Mouse (Mus musculus) gastrocnemius, postnatal 14 days (tissue): ENCODE data around the gene Tssk3. TPM values are rescaled to one million over a fixed set of nuclear protein-coding genes. Genes with fewer than 3 reads are reported as not detected.
"Not testable (repeated sequence)": the region's sequence is repeated elsewhere in the genome, so short reads cannot be mapped to it uniquely, and the experiment has no call there.

Source experiments
- DNase-seq: peaks from one replicate; pipeline ENCODE4 v3.0.0; 2021; ENCODE audit warnings: mixed read lengths
- intact Hi-C: fragments of 180-260 bp; cut with DNase I; formaldehyde crosslinking; loops from one replicate; pipeline ENCODE4 v1.15.1; 2025; ENCODE audit warnings: low total_unique reads
- total RNA-seq, 2 experiments: library from RNA; stranded (reverse); gene quantifications; 2 replicates each; pipeline ENCODE4 v1.2.3; 2021

Gene Tssk3
- total RNA-seq, 2 experiments from 2014 or later, result not detected

DNA sequence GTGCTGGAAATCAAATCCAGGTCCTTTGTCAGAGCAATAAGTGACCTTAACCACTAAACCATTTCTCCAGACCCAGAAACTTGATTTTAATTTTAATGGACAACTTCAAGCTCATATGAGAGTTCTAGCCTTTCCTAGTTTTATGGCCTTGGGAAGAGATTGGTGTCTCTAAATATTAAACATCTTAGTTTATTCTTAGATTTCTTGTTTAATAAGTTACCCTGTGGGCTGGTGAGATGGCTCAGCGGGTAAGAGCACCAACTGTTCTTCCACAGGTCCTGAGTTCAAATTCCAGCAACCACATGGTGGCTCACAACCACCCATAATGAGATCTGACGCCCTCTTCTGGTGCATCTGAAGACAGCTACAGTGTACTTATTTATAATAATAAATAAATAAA lies 33.5 kb downstream of the Tssk3 start:
- not testable (repeated sequence) for DNase-seq
- intact Hi-C loops, result loop anchor here (2.0 kb wide), 1 partner anchor 107 kb away; no protein-coding TSS in a partner anchor

DNA sequence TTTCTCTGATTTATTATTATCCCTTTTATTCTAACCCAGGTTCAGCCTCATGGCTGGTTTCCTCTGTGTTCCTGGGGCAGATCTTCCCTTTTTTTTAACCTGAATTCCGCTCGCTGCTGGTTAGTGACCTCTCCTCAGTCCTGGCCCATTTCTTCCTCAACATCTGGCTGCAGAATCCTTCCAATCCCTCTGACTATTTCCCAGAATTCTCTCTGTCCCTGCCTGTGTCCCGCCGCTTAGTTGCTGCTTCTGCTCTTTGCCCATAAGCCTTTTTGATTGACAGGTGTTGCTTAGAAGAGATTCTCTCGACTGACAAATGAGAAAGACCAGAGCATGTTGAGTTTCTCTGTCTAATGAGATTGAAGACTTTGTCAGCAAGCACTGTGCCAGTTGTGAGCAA lies 34.7 kb downstream of the Tssk3 start:
- DNase-seq, result no peak
- intact Hi-C loops, result loop anchor here (2.0 kb wide), 1 partner anchor 105 kb away; no protein-coding TSS in a partner anchor

DNA sequence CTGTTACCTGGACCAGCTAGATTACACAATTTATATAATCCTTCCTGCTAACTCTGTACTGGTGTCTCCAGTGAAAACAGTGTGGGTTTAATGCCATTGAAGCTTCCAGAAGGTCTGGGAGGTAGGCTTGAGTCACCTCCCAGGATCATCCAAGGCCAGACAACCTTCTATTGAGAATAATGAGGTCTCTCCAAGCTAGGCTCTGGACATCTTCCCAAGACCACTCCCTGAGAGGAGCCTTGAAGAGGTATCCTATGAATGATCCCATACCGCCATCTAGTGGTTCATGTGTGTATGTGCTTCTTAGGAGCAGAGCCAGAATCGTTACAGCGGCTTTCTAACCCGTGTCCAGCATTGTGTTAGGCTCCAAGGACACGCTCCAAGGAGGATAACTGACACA lies 35.6 kb downstream of the Tssk3 start:
- DNase-seq, result peak; percentile 35
- intact Hi-C loops, result no loop called here

DNA sequence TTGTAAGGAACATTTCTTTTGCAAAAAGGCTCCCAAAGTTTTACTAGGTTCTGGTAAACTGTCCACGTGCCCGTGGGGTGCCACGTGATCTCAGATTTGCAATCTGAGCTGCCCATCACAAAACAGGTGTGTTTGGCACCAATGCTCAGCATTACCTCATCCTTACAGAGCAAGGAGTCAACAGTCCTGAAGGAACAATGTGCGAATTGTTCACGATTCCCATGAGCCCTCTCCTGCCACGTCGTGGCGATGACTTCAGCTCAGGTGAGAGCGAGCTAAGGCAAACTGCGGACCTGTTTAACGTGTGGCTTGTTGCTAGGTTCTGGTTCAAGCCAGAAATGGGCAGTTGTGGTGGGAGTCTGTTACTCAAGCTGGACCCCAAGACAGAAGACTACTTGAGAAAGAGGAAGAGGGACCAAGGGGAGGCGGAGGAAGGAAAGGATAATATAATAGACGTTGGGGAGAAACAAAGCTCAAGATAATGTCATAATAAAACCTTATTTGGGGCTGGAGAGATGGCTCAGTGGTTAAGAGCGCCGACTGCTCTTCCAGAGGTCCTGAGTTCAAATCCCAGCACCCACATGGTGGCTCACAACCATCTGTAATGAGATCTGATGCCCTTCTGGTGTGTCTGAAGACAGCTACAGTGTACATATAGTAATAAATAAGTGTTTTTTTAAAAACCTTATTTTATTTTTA lies 39.2 kb downstream of the Tssk3 start:
- DNase-seq, result no peak
- intact Hi-C loops, result no loop called here

DNA sequence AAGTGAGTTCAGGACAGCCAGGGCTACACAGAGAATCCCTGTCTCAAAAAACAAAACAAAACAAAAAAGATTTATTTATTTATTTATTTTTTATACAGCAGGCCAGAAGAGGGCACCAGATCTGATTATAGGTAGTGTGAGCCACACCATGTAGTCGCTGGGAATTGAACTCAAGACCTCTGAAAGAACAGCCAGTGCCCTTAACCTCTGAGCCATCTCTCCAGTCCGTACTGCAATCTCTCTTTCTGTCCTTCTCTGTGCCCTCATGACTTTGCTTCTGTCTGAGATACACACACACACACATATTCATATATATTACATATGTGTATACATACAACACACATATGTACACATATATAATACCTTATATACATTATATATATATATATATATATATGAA lies 40.0 kb downstream of the Tssk3 start:
- intact Hi-C loops, result no loop called here
- no peak for DNase-seq

DNA sequence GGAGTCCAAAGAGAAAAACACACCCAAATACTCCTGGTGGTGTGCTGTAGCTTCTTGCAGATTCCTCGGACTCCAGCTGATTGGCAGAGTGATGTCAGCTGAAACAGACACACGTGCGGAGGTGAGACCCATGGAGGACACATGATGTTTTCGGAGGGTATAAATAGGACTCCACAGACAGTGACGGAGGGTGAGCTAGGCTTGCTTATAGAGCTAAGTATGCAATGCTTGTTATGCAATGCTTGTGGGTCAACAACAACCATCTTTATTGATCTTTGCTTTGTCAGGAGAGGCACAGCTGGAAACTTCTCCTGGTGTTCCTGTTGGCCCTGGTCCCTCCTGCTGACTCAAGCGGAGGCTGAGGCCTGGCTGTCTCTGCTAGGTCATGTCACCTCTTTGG lies 42.1 kb downstream of the Tssk3 start:
- intact Hi-C loops, result loop anchor here (10.0 kb wide), 1 partner anchor 224 kb away; no protein-coding TSS in a partner anchor
- DNase-seq, result no peak

DNA sequence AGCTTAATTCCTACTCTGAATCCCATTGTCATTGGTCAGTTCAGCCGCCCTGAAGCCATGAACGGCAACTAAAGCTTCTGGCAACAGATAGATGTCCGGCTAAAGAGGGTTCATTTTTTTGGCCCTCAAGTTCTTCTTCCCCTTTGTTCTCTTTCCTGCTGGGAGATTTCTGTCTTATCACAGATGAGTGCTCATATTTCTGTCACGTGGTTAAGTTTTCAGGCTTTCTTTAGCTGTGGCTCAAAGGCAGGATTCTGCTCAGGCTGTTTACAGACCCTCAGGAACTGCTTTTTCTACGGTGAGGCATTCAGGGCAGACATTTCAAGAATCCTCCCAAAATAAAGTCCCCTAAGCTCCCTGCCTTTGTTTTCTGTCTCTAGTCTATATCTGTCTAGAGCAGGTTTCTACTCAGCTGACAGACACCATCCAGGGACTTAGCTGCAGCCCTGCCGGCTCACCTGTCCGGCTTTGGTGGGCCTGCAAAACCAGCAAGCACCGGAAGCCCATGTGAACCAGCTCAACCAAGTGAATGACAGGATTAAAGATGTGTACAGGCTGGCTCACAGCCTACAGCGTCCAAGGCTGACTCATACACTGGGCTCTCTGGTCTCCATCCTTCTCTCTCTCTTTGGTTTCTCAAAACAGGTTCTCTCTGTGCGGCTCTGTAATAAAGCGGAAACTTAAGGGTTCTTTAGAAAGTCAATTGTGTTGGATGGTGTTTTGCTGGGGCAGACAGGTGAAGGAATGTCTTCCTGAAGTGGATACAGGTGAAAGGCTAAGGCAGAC lies 42.9 kb downstream of the Tssk3 start:
- no peak for DNase-seq
- intact Hi-C loops, result loop anchor here (10.0 kb wide), 1 partner anchor 223 kb away; no protein-coding TSS in a partner anchor

DNA sequence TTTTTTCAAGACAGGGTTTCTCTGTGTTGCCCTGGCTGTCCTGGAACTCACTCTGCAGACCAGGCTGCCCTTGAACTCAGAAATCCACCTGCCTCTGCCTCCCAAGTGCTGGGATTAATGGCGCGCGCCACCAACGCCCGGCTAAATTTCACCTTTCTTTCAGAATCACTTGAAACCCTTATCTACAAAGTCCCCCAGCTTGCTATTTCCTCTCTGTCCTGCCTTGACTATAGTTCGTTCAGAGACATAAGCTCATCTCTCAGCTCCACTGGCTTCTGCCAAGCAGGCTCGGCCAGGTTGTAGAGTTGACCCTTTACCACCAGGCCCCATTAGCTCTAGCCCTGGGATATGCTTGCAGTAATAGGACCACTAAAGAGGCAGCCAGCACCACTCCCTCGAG lies 43.5 kb downstream of the Tssk3 start:
- intact Hi-C loops, result loop anchor here (10.0 kb wide), 1 partner anchor 223 kb away; no protein-coding TSS in a partner anchor
- no peak for DNase-seq

DNA sequence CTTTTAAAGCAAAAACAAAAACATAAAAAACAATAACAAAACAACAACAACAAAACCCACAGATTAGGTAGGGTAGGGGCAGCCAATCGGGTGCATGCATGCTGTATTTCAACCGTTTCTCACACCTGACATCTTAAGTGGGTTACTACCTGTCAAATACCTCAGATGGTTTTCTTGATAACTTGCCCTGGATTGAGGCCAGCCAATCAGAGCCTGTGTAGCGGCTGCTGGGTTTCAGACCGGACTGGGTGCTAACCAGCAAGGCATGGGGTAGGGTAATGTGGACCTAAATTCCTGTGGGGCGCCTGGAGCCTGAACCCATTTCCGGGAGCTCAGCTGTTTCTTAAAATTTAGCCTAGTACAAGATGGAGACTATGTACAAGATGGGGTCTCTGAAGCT lies 49.7 kb downstream of the Tssk3 start:
- no peak for DNase-seq
- intact Hi-C loops, result loop anchor here (10.0 kb wide), 1 partner anchor 216 kb away; no protein-coding TSS in a partner anchor

DNA sequence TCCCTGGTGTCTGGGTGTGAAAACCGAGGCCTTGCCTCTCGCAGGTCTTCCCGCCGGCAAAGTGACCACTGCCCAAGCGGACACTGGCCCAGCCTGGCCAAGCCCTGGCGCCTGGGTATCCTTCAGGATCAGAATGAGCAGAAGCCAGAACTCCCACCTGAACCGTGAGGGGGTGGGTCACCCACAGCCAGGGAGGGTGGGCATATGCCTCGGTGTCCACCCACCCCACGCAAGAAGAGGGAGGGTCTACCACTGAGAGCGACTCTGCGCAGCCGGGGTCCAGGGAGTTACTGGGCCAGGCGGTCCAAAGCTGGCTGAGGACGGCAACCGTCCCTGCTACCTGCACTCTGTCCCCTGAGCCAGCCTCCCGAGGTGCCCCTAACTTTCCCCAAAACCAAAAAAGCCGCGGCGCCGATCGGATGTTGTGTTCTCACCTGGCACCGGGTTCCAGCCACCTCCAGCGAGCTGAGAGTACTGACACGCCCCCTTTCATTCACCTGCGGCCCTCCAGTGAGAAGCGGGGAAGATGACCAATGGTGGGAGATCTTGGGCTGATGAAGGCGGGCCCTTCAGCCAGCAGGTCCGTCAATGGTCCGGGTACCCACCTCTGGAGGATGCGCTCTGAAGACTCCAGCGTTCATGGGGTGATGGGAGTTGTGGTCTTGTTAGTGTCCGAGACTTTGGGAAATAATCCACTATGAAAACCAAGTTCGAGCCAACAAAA lies 50.3 kb downstream of the Tssk3 start, which contains the start of gene Zbtb8b:
Zbtb8b (minus strand) TSS at position 514 of the 724 bp plus-strand sequence.
- intact Hi-C loops, result loop anchor here (10.0 kb wide), 1 partner anchor 216 kb away; no protein-coding TSS in a partner anchor

More for the DNA sequence above, 50.3 kb downstream of the Tssk3 start, which contains the start of gene Zbtb8b:
- DNase-seq, result no peak

Other genes with a start within 250 kb of the Tssk3 start
- 1 to 10 TPM; 2.3 to 2.5 TPM for gene C77080, start 229.6 kb downstream of the Tssk3 start, total RNA-seq
- gene Sync, start 203.4 kb downstream of the Tssk3 start, total RNA-seq, result 10 to 100 TPM; 50.0 to 63.6 TPM
- gene Rbbp4, start 155.7 kb downstream of the Tssk3 start, total RNA-seq, result 10 to 100 TPM; 66.0 to 67.2 TPM
- gene Zbtb8os, start 155.3 kb downstream of the Tssk3 start, total RNA-seq, result 10 to 100 TPM; 24.0 to 25.1 TPM
- 1 to 10 TPM; 2.4 to 2.9 TPM for gene Zbtb8a, start 112.9 kb downstream of the Tssk3 start, total RNA-seq
- gene Zbtb8b, start 50.2 kb downstream of the Tssk3 start, total RNA-seq, result not detected
- gene Bsdc1, start 29.4 kb downstream of the Tssk3 start, total RNA-seq, result 10 to 100 TPM; 22.2 to 32.6 TPM
- not detected for gene Fam229a, start 168 bp upstream of the Tssk3 start, total RNA-seq
- 10 to 100 TPM in 1 of 2 experiments, 1 to 10 TPM in 1; 9.2 to 14.4 TPM for gene Marcksl1, start 22.6 kb upstream of the Tssk3 start, total RNA-seq
- gene Hdac1, start 51.7 kb upstream of the Tssk3 start, total RNA-seq, result 10 to 100 TPM; 14.9 to 16.9 TPM
- gene Lck, start 82.6 kb upstream of the Tssk3 start, total RNA-seq, result under 1 TPM; 0.37 to 0.44 TPM
- under 1 TPM; 0.62 to 0.66 TPM for gene Fam167b, start 87.5 kb upstream of the Tssk3 start, total RNA-seq
- gene Eif3i, start 109.6 kb upstream of the Tssk3 start, total RNA-seq, result 100 to 1,000 TPM; 135 to 141 TPM
- 10 to 100 TPM; 33.6 to 35.8 TPM for gene Tmem234, start 109.6 kb upstream of the Tssk3 start, total RNA-seq
- 1 to 10 TPM; 1.0 to 1.8 TPM for gene Dcdc2b, start 123.2 kb upstream of the Tssk3 start, total RNA-seq
- 10 to 100 TPM; 10.4 to 11.8 TPM for gene Iqcc, start 128.1 kb upstream of the Tssk3 start, total RNA-seq
- gene Ccdc28b, start 132.9 kb upstream of the Tssk3 start, total RNA-seq, result 10 to 100 TPM; 58.0 to 66.8 TPM
- 10 to 100 TPM; 25.5 to 28.6 TPM for gene Txlna, start 150.0 kb upstream of the Tssk3 start, total RNA-seq
- 10 to 100 TPM; 62.8 to 64.2 TPM for gene Kpna6, start 181.7 kb upstream of the Tssk3 start, total RNA-seq
- 1 to 10 TPM; 1.9 to 3.7 TPM for gene Tmem39b, start 205.8 kb upstream of the Tssk3 start, total RNA-seq